Mouse (Mus musculus) liver, adult 2 months (tissue): ENCODE results near the gene Itpr2.

ENCODE experiments used
- CTCF ChIP-seq: fragments of 200-500 bp; IDR thresholded peaks from 2 replicates; pipeline ENCODE4 v1.5.1; 2011; ENCODE audit warnings: low read depth, low read length, control low read depth
- POLR2A ChIP-seq: fragments of 200-500 bp; IDR thresholded peaks from 2 replicates; pipeline ENCODE4 v1.6.1; 2011; ENCODE audit warnings: low read length, control low read depth; ENCODE audit not compliant: insufficient read depth; ENCODE audit errors: extremely low read depth

DNA sequence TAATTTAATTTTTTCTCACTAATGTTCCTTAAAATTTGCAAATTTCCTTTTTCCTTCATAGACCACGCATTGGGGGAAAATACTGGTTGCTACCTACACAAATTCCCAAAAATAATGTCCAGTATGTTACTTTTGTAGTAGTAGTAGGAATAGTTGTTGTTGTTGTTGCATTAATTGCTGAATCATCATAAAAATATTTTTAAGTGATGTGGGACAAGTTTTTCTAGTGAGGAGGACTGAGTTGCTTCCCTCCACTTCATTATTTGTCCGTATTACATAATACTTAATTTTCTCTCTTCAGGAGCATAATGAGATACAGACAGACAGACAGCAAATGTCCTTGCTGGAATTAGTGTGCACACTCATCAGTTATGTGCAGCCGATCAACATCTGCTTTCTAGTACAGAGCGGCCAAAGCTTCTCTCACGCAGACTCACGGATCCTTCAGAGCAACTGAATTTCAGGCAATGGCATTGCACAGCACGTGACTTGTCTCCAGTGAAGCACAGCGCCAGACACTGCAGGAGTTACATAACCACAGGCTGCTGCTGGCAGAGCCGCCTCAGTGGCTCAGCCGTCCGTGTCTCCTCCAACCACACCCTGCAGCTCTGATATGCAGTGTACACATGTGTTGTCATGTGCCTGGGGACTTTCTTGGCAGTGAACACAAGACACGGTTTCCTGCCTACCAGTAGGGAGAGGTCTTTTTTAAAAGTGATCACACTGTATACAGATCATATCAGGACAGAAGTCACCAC, 231.1 kb downstream of the Itpr2 start:
- TF ChIP-seq POLR2A (no peak), CTCF (no peak)
